Mouse (Mus musculus) B cell, adult 2 months (primary cell): ENCODE data around the gene Zfyve1.

Experiments
- DNase-seq, 2 experiments: peaks; one replicate each; pipeline ENCODE4 v3.0.0; 2022

Zfyve1 gene

DNA sequence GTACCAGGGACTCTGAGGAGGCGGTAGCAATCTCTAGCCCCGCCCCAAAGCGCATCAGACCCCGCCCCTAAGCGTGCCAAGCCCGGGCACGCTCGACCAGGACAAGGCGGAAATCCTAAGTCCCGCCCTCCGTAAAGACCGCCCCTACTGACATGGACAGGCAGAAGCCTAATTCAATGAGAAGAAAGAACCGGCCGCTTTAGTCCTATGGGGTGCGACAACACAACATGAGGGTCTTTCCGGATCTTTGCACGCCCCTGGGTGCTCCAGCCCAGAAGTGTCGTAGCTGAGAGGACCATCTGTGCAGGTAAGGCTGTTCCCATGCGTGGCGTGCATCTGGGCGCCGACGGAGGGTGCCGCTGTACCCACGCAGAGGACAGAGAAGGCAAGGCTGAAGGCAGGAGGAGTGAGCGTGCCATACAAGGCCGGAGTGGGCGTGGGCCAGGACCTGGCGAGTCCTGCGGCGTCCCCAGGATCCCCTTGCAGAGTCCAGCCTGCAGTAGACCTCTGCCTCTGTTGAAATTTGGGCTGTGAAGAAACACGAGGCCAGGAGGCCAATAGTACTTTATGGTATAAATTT lies 76.6 kb downstream of the Zfyve1 start, which contains the start of gene Dcaf4:
Gene Dcaf4, plus strand, starts transcription at position 156 of the 580 bp plus-strand sequence.
- DNase-seq = peak; percentile 98 to 99

- DNase-seq = no peak
These were observed 79.4 kb downstream of the Zfyve1 start for GRCm38 (mm10) chr12:83517580-83517979.

GRCm38 (mm10) chr12:83514216-83514615 lies 82.8 kb downstream of the Zfyve1 start:
- DNase-seq = no peak

DNA sequence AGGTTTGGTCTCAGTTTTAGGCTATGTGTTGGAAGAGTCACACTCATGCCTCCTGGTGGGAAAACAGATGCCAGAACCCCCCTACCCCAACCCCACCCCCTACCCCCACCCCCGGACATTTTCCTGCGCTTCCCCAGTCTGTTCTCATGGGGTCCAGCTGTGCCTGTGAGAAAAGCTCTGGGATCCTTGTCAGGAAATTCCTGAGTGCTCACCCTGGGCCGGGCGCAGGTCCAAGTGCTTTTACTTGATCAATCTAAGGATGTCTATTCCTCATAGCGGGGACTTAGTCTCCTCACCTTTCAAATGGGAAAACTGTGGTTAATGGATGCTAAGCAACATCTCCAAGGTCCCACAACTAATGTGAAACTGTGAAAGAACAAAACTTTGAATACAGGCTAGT lies 83.8 kb downstream of the Zfyve1 start:
- DNase-seq = no peak

DNA sequence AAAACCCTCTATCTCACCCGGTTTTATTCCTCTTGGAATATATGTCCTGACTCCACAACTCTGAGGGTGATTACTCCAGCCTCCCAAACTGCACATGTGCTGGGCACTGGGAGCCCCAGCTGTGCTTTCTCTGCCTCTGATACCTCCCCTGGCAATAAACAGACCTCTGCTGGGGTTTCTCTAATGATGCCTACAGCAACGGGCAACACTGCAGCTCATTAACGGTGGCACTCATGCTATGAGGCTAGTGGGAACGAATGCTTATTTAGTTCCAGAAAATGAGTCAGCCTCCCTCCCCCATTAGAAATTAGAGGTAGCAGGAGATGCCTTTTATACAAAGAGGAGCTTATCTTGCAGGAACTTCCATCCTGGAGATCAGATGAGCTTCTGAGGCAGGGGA lies 84.2 kb downstream of the Zfyve1 start:
- DNase-seq = no peak

DNA sequence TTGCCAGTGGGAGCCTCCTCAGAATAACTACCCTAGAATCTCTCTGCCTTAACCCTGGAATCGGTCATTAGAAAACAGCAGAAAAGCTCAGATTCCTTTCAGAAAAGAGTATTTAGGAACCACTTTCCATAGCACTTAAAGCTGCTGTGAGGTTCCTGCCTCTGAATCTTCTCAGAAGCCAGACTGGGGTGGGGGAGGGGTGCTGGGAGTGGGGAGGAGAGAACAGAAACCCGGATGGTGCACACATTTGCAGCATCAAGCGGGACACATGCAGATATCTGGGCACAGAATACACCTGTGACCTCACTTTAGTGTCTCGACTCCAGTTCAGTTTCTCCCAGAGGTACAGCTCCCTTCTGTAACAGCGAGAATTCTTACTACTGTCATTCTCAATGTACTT lies 86.4 kb downstream of the Zfyve1 start:
- DNase-seq = no peak

DNA sequence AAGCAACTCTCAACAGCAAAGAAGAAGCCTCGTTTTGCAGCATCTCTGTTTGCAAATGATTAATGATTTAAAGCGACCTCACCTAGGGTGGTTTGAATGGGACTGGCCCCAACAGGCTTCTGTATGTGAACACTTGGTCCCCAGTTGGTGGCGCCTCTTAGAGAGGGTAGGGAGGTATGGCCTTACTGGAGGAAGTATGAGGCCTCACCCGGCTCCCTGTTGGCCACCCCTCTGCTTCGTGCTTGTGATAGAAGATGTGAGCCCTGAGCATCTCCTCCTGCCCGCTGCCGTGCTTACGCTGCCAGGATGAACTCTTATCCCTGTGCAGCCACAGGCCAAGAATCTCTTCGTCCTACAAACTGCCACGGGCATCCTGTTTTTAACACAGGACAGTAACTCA lies 90.5 kb downstream of the Zfyve1 start:
- no peak for DNase-seq

GRCm38 (mm10) chr12:83502190-83502589 lies 94.8 kb downstream of the Zfyve1 start:
- peak; percentile 67 for DNase-seq

DNA sequence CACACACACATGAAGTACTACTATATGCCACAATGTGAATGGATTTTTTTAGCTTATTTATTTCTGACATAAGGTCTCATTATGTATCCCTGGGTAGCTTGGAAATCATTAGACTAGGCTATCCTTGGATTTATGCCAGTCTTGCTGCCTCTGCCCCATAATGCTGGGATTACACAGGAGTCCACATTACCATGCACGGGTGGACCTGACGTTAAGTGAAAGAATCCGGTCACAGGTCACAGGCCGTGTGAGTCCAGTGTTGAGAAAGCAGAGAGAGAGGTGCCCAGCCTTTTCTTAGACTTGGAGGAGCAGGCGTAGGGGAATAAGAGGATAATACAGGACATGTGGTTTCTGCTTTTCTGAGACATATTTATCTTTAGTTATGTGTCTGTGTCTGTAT lies 97.8 kb downstream of the Zfyve1 start:
- no peak for DNase-seq

- DNase-seq = no peak
These were observed 99.1 kb downstream of the Zfyve1 start for GRCm38 (mm10) chr12:83497959-83498358.

GRCm38 (mm10) chr12:83496736-83497135 lies 100.3 kb downstream of the Zfyve1 start:
- DNase-seq = no peak
